Mouse (Mus musculus): ENCODE measurements around the gene Smn1.
"Not testable (repeated sequence)": the region's sequence is repeated elsewhere in the genome, so short reads cannot be mapped to it uniquely, and the experiment has no call there.

Gene Smn1

GRCm38 (mm10) chr13:100124423-100125257 lies at the start of gene Smn1:
TSS of gene Smn1 (plus strand) at chr13:100124852.
- DNase-seq (ENCODE audit: low read depth, low spot score), result peak; percentile 73

GRCm38 (mm10) chr13:100098808-100099207 lies 25.8 kb upstream of the Smn1 start:
- DNase-seq (ENCODE audit: low read depth, low spot score), result no peak

GRCm38 (mm10) chr13:100103052-100103658 lies 21.5 kb upstream of the Smn1 start:
- no peak for DNase-seq (ENCODE audit: low read depth, low spot score)

GRCm38 (mm10) chr13:100103748-100104254 lies 20.9 kb upstream of the Smn1 start, which contains the start of gene Bdp1:
TSS of gene Bdp1 (minus strand) at chr13:100104070.
- DNase-seq (ENCODE audit: low read depth, low spot score), result peak; percentile 67

GRCm38 (mm10) chr13:100107652-100108472 lies 16.8 kb upstream of the Smn1 start, which contains the start of gene Serf1:
TSS of gene Serf1 (plus strand) at chr13:100108012.
- DNase-seq (ENCODE audit: low read depth, low spot score), result no peak

GRCm38 (mm10) chr13:100112218-100112972 lies 12.3 kb upstream of the Smn1 start:
- no peak for DNase-seq (ENCODE audit: low read depth, low spot score)

- DNase-seq (ENCODE audit: low read depth, low spot score), result no peak
Observed at GRCm38 (mm10) chr13:100123970-100124369, 682 bp upstream of the Smn1 start.

GRCm38 (mm10) chr13:100125258-100125643 lies 599 bp downstream of the Smn1 start:
- DNase-seq (ENCODE audit: low read depth, low spot score), result no peak

GRCm38 (mm10) chr13:100141646-100142314 lies 17.1 kb downstream of the Smn1 start:
- no peak for DNase-seq (ENCODE audit: low read depth, low spot score)

GRCm38 (mm10) chr13:100152659-100153058 lies 28.0 kb downstream of the Smn1 start:
- DNase-seq (ENCODE audit: low read depth, low spot score), result no peak

GRCm38 (mm10) chr13:100156624-100157023 lies 32.0 kb downstream of the Smn1 start:
- DNase-seq (ENCODE audit: low read depth, low spot score), result no peak

- DNase-seq (ENCODE audit: low read depth, low spot score), result not testable (repeated sequence)
Observed at GRCm38 (mm10) chr13:100161171-100161870, 36.7 kb downstream of the Smn1 start.

GRCm38 (mm10) chr13:100162467-100162866 lies 37.8 kb downstream of the Smn1 start:
- DNase-seq (ENCODE audit: low read depth, low spot score), result not testable (repeated sequence)

GRCm38 (mm10) chr13:100166378-100166777 lies 41.7 kb downstream of the Smn1 start:
- DNase-seq (ENCODE audit: low read depth, low spot score), result not testable (repeated sequence)

GRCm38 (mm10) chr13:100174360-100174759 lies 49.7 kb downstream of the Smn1 start:
- DNase-seq (ENCODE audit: low read depth, low spot score), result not testable (repeated sequence)

- DNase-seq (ENCODE audit: low read depth, low spot score), result not testable (repeated sequence)
Observed at GRCm38 (mm10) chr13:100183111-100183510, 58.5 kb downstream of the Smn1 start.
